Mouse (Mus musculus) neural tube, embryonic 14.5 days (tissue): ENCODE data around the gene 1700028K03Rik. TPM values are rescaled to one million over a fixed set of nuclear protein-coding genes. Genes with fewer than 3 reads are reported as not detected.

Experiments
- ATAC-seq: fragments of 200-750 bp; cut with Nextera tagmentation; 2 replicates; pipeline ENCODE4 v1.8.0; 2017; ENCODE audit warnings: low read depth, mild to moderate bottlenecking, moderate TSS enrichment, moderate library complexity
- H3K27ac ChIP-seq: fragments of 300-500 bp; sonication (generic); 2 replicates; pipeline ENCODE4 v1.5.1; 2014; ENCODE audit warnings: low read depth, mild to moderate bottlenecking, control low read depth, low read length, moderate library complexity, mixed read lengths
- H3K27me3 ChIP-seq: fragments of 300-500 bp; sonication (generic); 2 replicates; pipeline ENCODE4 v1.6.1; 2014; ENCODE audit warnings: low read length; ENCODE audit not compliant: control insufficient read depth, insufficient read depth
- H3K36me3 ChIP-seq: fragments of 300-500 bp; sonication (generic); 2 replicates; pipeline ENCODE4 v1.6.1; 2014; ENCODE audit warnings: low read length, mixed read lengths; ENCODE audit not compliant: control insufficient read depth, insufficient read depth
- H3K4me1 ChIP-seq: fragments of 300-500 bp; sonication (generic); 2 replicates; pipeline ENCODE4 v1.6.1; 2014; ENCODE audit warnings: low read length; ENCODE audit not compliant: control insufficient read depth, insufficient read depth
- H3K4me2 ChIP-seq: fragments of 300-500 bp; sonication (generic); 2 replicates; pipeline ENCODE4 v1.6.1; 2014; ENCODE audit warnings: mild to moderate bottlenecking, low read depth, low read length, control low read depth
- H3K4me3 ChIP-seq: fragments of 300-500 bp; sonication (generic); 2 replicates; pipeline ENCODE4 v1.5.1; 2014; ENCODE audit warnings: low read depth, low read length, control low read depth, mixed read lengths
- H3K9ac ChIP-seq: fragments of 300-500 bp; sonication (generic); replicated peaks from 2 replicates; pipeline ENCODE4 v1.6.1; 2014; ENCODE audit warnings: low read depth, mild to moderate bottlenecking, control low read depth, low read length, mixed read lengths
- H3K9me3 ChIP-seq: fragments of 300-500 bp; sonication (generic); 2 replicates; pipeline ENCODE4 v1.6.1; 2016; ENCODE audit warnings: low read length; ENCODE audit not compliant: control insufficient read depth
- WGBS: fragments of 180-500 bp; shearing (Covaris S2); extraction: QIAGEN DNeasy Blood & Tissue Kit; methylation state at CpG from one replicate; pipeline ENCODE4 v1.1.7; 2014; 5-methylcytosine and 5-hydroxymethylcytosine counted together
- polyA plus RNA-seq: library from polyadenylated mRNA; unstranded; fragments of >200 nt; fragmentation: Nextera tagmentation; extraction: Ambion mirVana; gene quantifications from 2 replicates; pipeline ENCODE4 v1.2.1, GENCODE M21; 2014

Gene 1700028K03Rik
- polyA plus RNA-seq, 1 experiment from 2014 or later: 0.58 TPM

GRCm38 (mm10) chr5:107499891-107500535 lies 34.5 kb upstream of the 1700028K03Rik start:
- no peaks in the 10 kb centered on the region for H3K9me3 ChIP-seq
- ATAC-seq: no peak
- 84% methylated on average over 5 of the region's 5 CpGs for WGBS
- H3K27ac ChIP-seq: no peak overlapping the region
- no peak overlapping the region for H3K4me3 ChIP-seq
- no peaks in the 10 kb centered on the region for H3K27me3 ChIP-seq
- peaks cover 3% of the 10 kb centered on the region; the same call in 1 of the 2 replicates for H3K4me1 ChIP-seq
- no peaks in the 10 kb centered on the region for H3K36me3 ChIP-seq
- H3K9ac ChIP-seq: no peak overlapping the region
- H3K4me2 ChIP-seq: no peak overlapping the region

GRCm38 (mm10) chr5:107500741-107501140 lies 33.8 kb upstream of the 1700028K03Rik start:
- 83% methylated on average over 1 of the region's 1 CpGs for WGBS
- no peak overlapping the region for H3K4me2 ChIP-seq
- H3K27ac ChIP-seq: no peak overlapping the region
- H3K4me3 ChIP-seq: no peak overlapping the region
- no peaks in the 10 kb centered on the region for H3K9me3 ChIP-seq
- peaks cover 3% of the 10 kb centered on the region; the same call in 1 of the 2 replicates for H3K4me1 ChIP-seq
- H3K9ac ChIP-seq: no peak overlapping the region
- no peaks in the 10 kb centered on the region for H3K27me3 ChIP-seq
- no peak for ATAC-seq
- no peaks in the 10 kb centered on the region for H3K36me3 ChIP-seq

GRCm38 (mm10) chr5:107507321-107507720 lies 27.2 kb upstream of the 1700028K03Rik start, which contains the start of gene Gm42669:
Gene Gm42669, plus strand, starts transcription at chr5:107507621.
- Histone ChIP-seq H3K9ac (no peak within 1 kb of the TSS), H3K36me3 (peaks cover 9% of the 10 kb centered on the region; the same call in 1 of the 2 replicates), H3K4me3 (no peak within 1 kb of the TSS), H3K27ac (no peak within 1 kb of the TSS), H3K9me3 (no peaks in the 10 kb centered on the region), H3K4me2 (no peak within 1 kb of the TSS), H3K4me1 (no peaks in the 10 kb centered on the region), H3K27me3 (no peaks in the 10 kb centered on the region)
- 85% methylated on average over 4 of the region's 4 CpGs for WGBS
- no peak for ATAC-seq

GRCm38 (mm10) chr5:107510503-107510902 lies 24.0 kb upstream of the 1700028K03Rik start:
- no peaks in the 10 kb centered on the region for H3K9me3 ChIP-seq
- H3K9ac ChIP-seq: no peak overlapping the region
- no peak overlapping the region for H3K4me3 ChIP-seq
- H3K27me3 ChIP-seq: no peaks in the 10 kb centered on the region
- ATAC-seq: no peak
- no peak overlapping the region for H3K4me2 ChIP-seq
- no peaks in the 10 kb centered on the region for H3K4me1 ChIP-seq
- no peak overlapping the region for H3K27ac ChIP-seq
- H3K36me3 ChIP-seq: peaks cover 9% of the 10 kb centered on the region; the same call in 1 of the 2 replicates
- 91% methylated on average over 10 of the region's 10 CpGs for WGBS

- H3K27me3 ChIP-seq: no peaks in the 10 kb centered on the region
- no peak overlapping the region for H3K9ac ChIP-seq
- H3K36me3 ChIP-seq: peaks cover 9% of the 10 kb centered on the region; the same call in 1 of the 2 replicates
- no peaks in the 10 kb centered on the region for H3K9me3 ChIP-seq
- H3K27ac ChIP-seq: no peak overlapping the region
- WGBS: 50% methylated on average over 2 of the region's 2 CpGs
- ATAC-seq: no peak
- H3K4me2 ChIP-seq: no peak overlapping the region
- H3K4me3 ChIP-seq: no peak overlapping the region
- no peaks in the 10 kb centered on the region for H3K4me1 ChIP-seq
Observed at GRCm38 (mm10) chr5:107511326-107511725, 23.2 kb upstream of the 1700028K03Rik start.

- Histone ChIP-seq H3K9me3 (no peaks in the 10 kb centered on the region), H3K4me1 (no peaks in the 10 kb centered on the region), H3K4me3 (no peak overlapping the region), H3K4me2 (no peak overlapping the region), H3K27me3 (no peaks in the 10 kb centered on the region), H3K9ac (no peak overlapping the region), H3K36me3 (peaks cover 4% of the 10 kb centered on the region; the same call in 1 of the 2 replicates), H3K27ac (no peak overlapping the region)
- no peak for ATAC-seq
- WGBS: 59% methylated on average over 7 of the region's 7 CpGs
Observed at GRCm38 (mm10) chr5:107513583-107513982, 20.9 kb upstream of the 1700028K03Rik start.

GRCm38 (mm10) chr5:107515453-107515852 lies 19.1 kb upstream of the 1700028K03Rik start:
- Histone ChIP-seq H3K9me3 (no peaks in the 10 kb centered on the region), H3K4me2 (no peak overlapping the region), H3K36me3 (peaks cover 1% of the 10 kb centered on the region; the same call in 1 of the 2 replicates), H3K4me3 (no peak overlapping the region), H3K27ac (no peak overlapping the region), H3K4me1 (no peaks in the 10 kb centered on the region), H3K27me3 (no peaks in the 10 kb centered on the region), H3K9ac (no peak overlapping the region)
- no peak for ATAC-seq
- WGBS: 95% methylated on average over 3 of the region's 3 CpGs

GRCm38 (mm10) chr5:107516087-107516486 lies 18.4 kb upstream of the 1700028K03Rik start:
- H3K4me2 ChIP-seq: no peak overlapping the region
- H3K9ac ChIP-seq: no peak overlapping the region
- no peaks in the 10 kb centered on the region for H3K4me1 ChIP-seq
- WGBS: 95% methylated on average over 1 of the region's 1 CpGs
- H3K4me3 ChIP-seq: no peak overlapping the region
- H3K27ac ChIP-seq: no peak overlapping the region
- no peaks in the 10 kb centered on the region for H3K9me3 ChIP-seq
- ATAC-seq: no peak
- no peaks in the 10 kb centered on the region for H3K36me3 ChIP-seq
- no peaks in the 10 kb centered on the region for H3K27me3 ChIP-seq

- Histone ChIP-seq H3K9me3 (no peaks in the 10 kb centered on the region), H3K27me3 (no peaks in the 10 kb centered on the region), H3K36me3 (no peaks in the 10 kb centered on the region), H3K4me1 (no peaks in the 10 kb centered on the region), H3K4me3 (no peak overlapping the region), H3K9ac (no peak overlapping the region), H3K27ac (no peak overlapping the region), H3K4me2 (no peak overlapping the region)
- no peak for ATAC-seq
- 84% methylated on average over 4 of the region's 4 CpGs for WGBS
Observed at GRCm38 (mm10) chr5:107518602-107519001, 15.9 kb upstream of the 1700028K03Rik start.
